Mouse (Mus musculus): Measurements from ENCODE around the gene Cyp2c39. TPM values are rescaled to one million over a fixed set of nuclear protein-coding genes. Genes with fewer than 3 reads are reported as not detected.
"Not testable (repeated sequence)": the region's sequence is repeated elsewhere in the genome, so short reads cannot be mapped to it uniquely, and the experiment has no call there.

Gene Cyp2c39
- polyA plus RNA-seq (2014; fragmentation: Nextera tagmentation; extraction: Ambion mirVana), result not detected in 2 replicates

DNA sequence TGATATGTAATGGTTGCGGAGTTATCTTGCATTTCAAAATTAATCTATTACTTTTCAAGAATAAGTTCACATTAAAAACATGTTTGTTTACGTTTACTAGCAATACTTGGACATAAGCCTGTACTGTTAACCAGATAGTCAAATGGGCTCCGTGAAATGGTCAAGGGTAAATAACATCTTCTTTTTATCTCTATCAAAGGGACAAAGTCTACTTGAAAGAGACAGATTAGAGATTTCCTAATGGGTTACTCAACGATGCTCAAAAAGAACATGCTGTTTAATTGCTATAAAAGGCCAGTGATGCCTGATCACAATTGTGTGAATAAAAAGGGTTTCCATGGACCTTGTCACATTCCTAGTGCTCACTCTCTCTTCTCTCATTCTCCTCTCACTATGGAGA is at the start of gene Cyp2c39:
Gene Cyp2c39, plus strand, starts transcription at position 329 of the 400 bp plus-strand sequence.
- Histone ChIP-seq H3K9ac (ENCODE audit: low read depth, low read length) (no peak within 1 kb of the TSS), H3K4me3 (ENCODE audit: low read depth, low read length) (no peak within 1 kb of the TSS), H3K4me2 (replicated peaks; ENCODE audit: low read depth, low read length) (no peak within 1 kb of the TSS), H3K27me3 (ENCODE audit: control insufficient read depth, insufficient read depth, low read length) (no peaks in the 10 kb centered on the region), H3K27ac (ENCODE audit: low read depth, low read length) (no peak within 1 kb of the TSS), H3K4me1 (replicated peaks; ENCODE audit: control insufficient read depth, insufficient read depth, low read length) (no peaks in the 10 kb centered on the region), H3K36me3 (ENCODE audit: control insufficient read depth, insufficient read depth, low read length) (no peaks in the 10 kb centered on the region), H3K9me3 (ENCODE audit: control insufficient read depth, low read length) (no peaks in the 10 kb centered on the region)
- ATAC-seq (ENCODE audit: low FRiP score) (no peak), DNase-seq (ENCODE audit: low spot score) (no peak)
- WGBS, result 83% methylated on average over 4 of the region's 4 CpGs

DNA sequence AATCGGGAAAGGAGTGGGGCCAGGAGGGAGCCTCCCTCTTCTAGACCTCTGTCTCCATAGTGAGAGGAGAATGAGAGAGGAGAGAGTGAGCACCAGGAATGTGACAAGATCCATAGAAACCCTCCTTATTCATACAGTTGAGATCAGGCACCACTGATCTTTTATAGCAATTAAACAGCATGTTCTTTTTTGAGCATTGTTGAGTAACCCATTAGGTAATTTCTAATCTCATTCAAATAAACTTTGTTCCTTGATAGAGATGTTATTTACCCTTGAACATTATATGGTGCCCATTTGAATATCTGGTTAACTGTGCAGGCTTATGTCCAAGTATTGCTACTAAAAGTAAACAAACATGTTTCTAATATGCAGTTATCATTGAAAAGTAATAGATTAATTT is 47.7 kb upstream of the Cyp2c39 start, which contains the start of gene Cyp2c38:
Gene Cyp2c38, minus strand, starts transcription at position 135 of the 400 bp plus-strand sequence.
- DNase-seq (ENCODE audit: low spot score) (no peak), ATAC-seq (ENCODE audit: low FRiP score) (no peak)
- Histone ChIP-seq H3K9ac (ENCODE audit: low read depth, low read length) (no peak within 1 kb of the TSS), H3K27me3 (ENCODE audit: control insufficient read depth, insufficient read depth, low read length) (no peaks in the 10 kb centered on the region), H3K9me3 (ENCODE audit: control insufficient read depth, low read length) (peaks cover 3% of the 10 kb centered on the region; the same call in 1 of the 2 replicates), H3K27ac (ENCODE audit: low read depth, low read length) (no peak within 1 kb of the TSS), H3K36me3 (ENCODE audit: control insufficient read depth, insufficient read depth, low read length) (no peaks in the 10 kb centered on the region), H3K4me3 (ENCODE audit: low read depth, low read length) (no peak within 1 kb of the TSS), H3K4me1 (replicated peaks; ENCODE audit: control insufficient read depth, insufficient read depth, low read length) (no peaks in the 10 kb centered on the region), H3K4me2 (replicated peaks; ENCODE audit: low read depth, low read length) (no peak within 1 kb of the TSS)
- WGBS, result 88% methylated on average over 1 of the region's 1 CpGs

DNA sequence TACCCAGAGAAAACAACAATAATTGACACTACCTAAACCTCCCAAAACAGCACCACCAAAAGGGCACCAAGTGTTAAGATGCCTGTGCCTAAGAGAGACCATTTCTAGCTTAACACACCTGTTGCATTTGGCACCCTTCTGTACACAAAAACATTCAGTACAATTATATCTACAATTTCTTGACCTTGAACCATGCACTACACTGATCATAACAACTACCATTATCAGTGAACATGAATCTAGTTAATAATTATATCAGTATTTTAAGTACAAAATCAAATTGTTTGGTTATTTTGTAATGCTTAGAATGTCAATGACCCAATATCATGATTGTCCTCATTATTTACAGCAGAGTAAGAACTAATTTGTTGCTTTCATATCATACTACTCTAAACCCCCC is 46.7 kb upstream of the Cyp2c39 start:
- Histone ChIP-seq H3K9ac (ENCODE audit: low read depth, low read length) (no peak overlapping the region), H3K27ac (ENCODE audit: low read depth, low read length) (no peak overlapping the region), H3K36me3 (ENCODE audit: control insufficient read depth, insufficient read depth, low read length) (no peaks in the 10 kb centered on the region), H3K4me2 (replicated peaks; ENCODE audit: low read depth, low read length) (no peak overlapping the region), H3K4me1 (replicated peaks; ENCODE audit: control insufficient read depth, insufficient read depth, low read length) (no peaks in the 10 kb centered on the region), H3K9me3 (ENCODE audit: control insufficient read depth, low read length) (no peaks in the 10 kb centered on the region), H3K4me3 (ENCODE audit: low read depth, low read length) (no peak overlapping the region), H3K27me3 (ENCODE audit: control insufficient read depth, insufficient read depth, low read length) (no peaks in the 10 kb centered on the region)
- no peak for DNase-seq (ENCODE audit: low spot score)
- ATAC-seq (ENCODE audit: low FRiP score), result no peak

DNA sequence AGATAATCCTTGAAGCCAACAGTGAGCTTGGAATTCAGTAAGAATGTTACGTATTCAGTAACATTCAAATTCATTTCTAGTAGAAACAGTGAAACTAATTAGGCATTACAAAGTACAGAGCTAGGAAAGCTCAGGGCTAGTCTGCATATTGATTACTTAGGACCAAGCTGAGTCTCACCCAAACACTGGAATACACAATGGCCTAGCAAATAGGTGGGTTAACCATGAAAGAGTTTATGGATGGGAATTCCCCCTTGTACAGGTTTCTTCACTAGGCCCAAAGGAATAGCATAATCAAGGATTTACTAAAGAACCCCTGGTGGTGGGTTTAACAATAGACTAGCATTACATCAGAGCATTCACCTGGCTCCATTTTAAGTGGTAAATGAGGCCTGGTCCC is 26.7 kb upstream of the Cyp2c39 start:
- not testable (repeated sequence) for ATAC-seq (ENCODE audit: low FRiP score); H3K36me3 ChIP-seq (ENCODE audit: control insufficient read depth, insufficient read depth, low read length); H3K4me1 ChIP-seq (replicated peaks; ENCODE audit: control insufficient read depth, insufficient read depth, low read length); H3K27ac ChIP-seq (ENCODE audit: low read depth, low read length); H3K9me3 ChIP-seq (ENCODE audit: control insufficient read depth, low read length); H3K27me3 ChIP-seq (ENCODE audit: control insufficient read depth, insufficient read depth, low read length); DNase-seq (ENCODE audit: low spot score); H3K4me3 ChIP-seq (ENCODE audit: low read depth, low read length); H3K9ac ChIP-seq (ENCODE audit: low read depth, low read length); H3K4me2 ChIP-seq (replicated peaks; ENCODE audit: low read depth, low read length)
- 98% methylated on average over 1 of the region's 1 CpGs for WGBS

DNA sequence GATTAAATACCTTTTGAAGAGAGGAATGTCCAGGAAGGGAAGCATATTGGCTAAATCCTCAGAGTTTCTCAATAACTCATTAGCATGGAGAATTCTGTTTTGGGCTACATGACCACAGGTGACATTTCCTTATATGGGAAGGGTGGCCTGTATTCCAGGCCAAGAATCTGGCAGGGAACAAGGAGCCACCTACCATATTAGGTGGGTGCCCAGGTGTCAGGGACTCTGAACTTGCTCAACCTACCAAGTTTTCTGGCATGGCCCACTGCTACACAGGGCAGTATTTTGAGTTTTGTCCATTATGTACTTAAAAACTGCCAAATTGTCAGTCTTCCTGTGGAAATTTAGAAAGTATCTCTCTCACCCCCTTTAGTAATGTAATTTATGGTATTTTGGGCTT is 4.3 kb upstream of the Cyp2c39 start:
- ATAC-seq (ENCODE audit: low FRiP score) (no peak), DNase-seq (ENCODE audit: low spot score) (no peak)
- Histone ChIP-seq H3K4me1 (replicated peaks; ENCODE audit: control insufficient read depth, insufficient read depth, low read length) (no peaks in the 10 kb centered on the region), H3K9me3 (ENCODE audit: control insufficient read depth, low read length) (no peaks in the 10 kb centered on the region), H3K9ac (ENCODE audit: low read depth, low read length) (no peak overlapping the region), H3K4me2 (replicated peaks; ENCODE audit: low read depth, low read length) (no peak overlapping the region), H3K27ac (ENCODE audit: low read depth, low read length) (no peak overlapping the region), H3K36me3 (ENCODE audit: control insufficient read depth, insufficient read depth, low read length) (no peaks in the 10 kb centered on the region), H3K27me3 (ENCODE audit: control insufficient read depth, insufficient read depth, low read length) (no peaks in the 10 kb centered on the region), H3K4me3 (ENCODE audit: low read depth, low read length) (no peak overlapping the region)

DNA sequence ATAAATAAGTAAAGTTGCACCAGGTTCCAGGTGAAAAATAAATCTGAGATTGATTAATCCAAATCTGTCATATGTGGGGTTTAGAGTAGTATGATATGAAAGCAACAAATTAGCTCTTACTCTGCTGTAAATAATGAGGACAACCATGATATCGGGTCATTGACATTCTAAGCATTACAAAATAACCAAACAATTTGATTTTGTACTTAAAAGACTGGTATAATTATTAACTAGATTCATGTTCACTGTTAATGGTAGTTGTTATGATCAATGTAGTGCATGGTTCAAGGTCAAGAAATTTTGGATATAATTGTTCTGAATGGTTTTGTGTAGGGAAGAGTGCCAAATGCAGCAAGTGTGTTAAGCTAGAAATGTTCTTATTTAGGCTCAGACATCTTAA is 1.1 kb upstream of the Cyp2c39 start:
- ATAC-seq (ENCODE audit: low FRiP score) (no peak), DNase-seq (ENCODE audit: low spot score) (no peak)
- 83% methylated on average over 1 of the region's 1 CpGs for WGBS
- H3K4me1 ChIP-seq (replicated peaks; ENCODE audit: control insufficient read depth, insufficient read depth, low read length), result no peaks in the 10 kb centered on the region
- H3K9me3 ChIP-seq (ENCODE audit: control insufficient read depth, low read length), result no peaks in the 10 kb centered on the region
- H3K4me2 ChIP-seq (replicated peaks; ENCODE audit: low read depth, low read length), result no peak overlapping the region
- no peak overlapping the region for H3K4me3 ChIP-seq (ENCODE audit: low read depth, low read length)
- H3K27me3 ChIP-seq (ENCODE audit: control insufficient read depth, insufficient read depth, low read length), result no peaks in the 10 kb centered on the region
- no peak overlapping the region for H3K9ac ChIP-seq (ENCODE audit: low read depth, low read length)
- H3K36me3 ChIP-seq (ENCODE audit: control insufficient read depth, insufficient read depth, low read length), result no peaks in the 10 kb centered on the region
- H3K27ac ChIP-seq (ENCODE audit: low read depth, low read length), result no peak overlapping the region

Other genes with a start within 250 kb of the Cyp2c39 start
- not detected in 2 replicates for gene Cyp2c29, start 241.5 kb upstream of the Cyp2c39 start, polyA plus RNA-seq (2014; fragmentation: Nextera tagmentation; extraction: Ambion mirVana)
- not detected in 2 replicates for gene Cyp2c38, start 47.8 kb upstream of the Cyp2c39 start, polyA plus RNA-seq (2014; fragmentation: Nextera tagmentation; extraction: Ambion mirVana)
- not detected in 2 replicates for gene Cyp2c67, start 138.2 kb downstream of the Cyp2c39 start, polyA plus RNA-seq (2014; fragmentation: Nextera tagmentation; extraction: Ambion mirVana)
- not detected in 2 replicates for gene Cyp2c68, start 230.2 kb downstream of the Cyp2c39 start, polyA plus RNA-seq (2014; fragmentation: Nextera tagmentation; extraction: Ambion mirVana)